Mouse (Mus musculus) lung, embryonic 15.5 days (tissue): ENCODE measurements around the gene Olfr1339. TPM values are rescaled to one million over a fixed set of nuclear protein-coding genes. Genes with fewer than 3 reads are reported as not detected.

Experiments
- ATAC-seq: fragments of 200-750 bp; cut with Nextera tagmentation; 2 replicates; pipeline ENCODE4 v1.8.0; 2017; ENCODE audit warnings: moderate number of reproducible peaks, borderline replicate concordance; ENCODE audit not compliant: low FRiP score, low TSS enrichment; ENCODE audit errors: extremely low read depth
- H3K27ac ChIP-seq: fragments of 300-500 bp; sonication (generic); 2 replicates; pipeline ENCODE4 v1.5.1; 2015; ENCODE audit warnings: moderate library complexity, mild to moderate bottlenecking, inconsistent platforms
- H3K27me3 ChIP-seq: fragments of 300-500 bp; sonication (generic); 2 replicates; pipeline ENCODE4 v1.6.1; 2015; ENCODE audit warnings: inconsistent platforms
- H3K36me3 ChIP-seq: fragments of 300-500 bp; sonication (generic); 2 replicates; pipeline ENCODE4 v1.6.1; 2015; ENCODE audit warnings: inconsistent platforms
- H3K4me1 ChIP-seq: fragments of 300-500 bp; sonication (generic); 2 replicates; pipeline ENCODE4 v1.6.1; 2015; ENCODE audit warnings: inconsistent platforms
- H3K4me2 ChIP-seq: fragments of 300-500 bp; sonication (generic); 2 replicates; pipeline ENCODE4 v1.6.1; 2015; ENCODE audit warnings: inconsistent platforms, mild to moderate bottlenecking, moderate library complexity
- H3K4me3 ChIP-seq: fragments of 300-500 bp; sonication (generic); 2 replicates; pipeline ENCODE4 v1.5.1; 2015; ENCODE audit warnings: mild to moderate bottlenecking, inconsistent platforms
- H3K9ac ChIP-seq: fragments of 300-500 bp; sonication (generic); 2 replicates; pipeline ENCODE4 v1.6.1; 2015; ENCODE audit warnings: inconsistent platforms
- H3K9me3 ChIP-seq: fragments of 300-500 bp; sonication (generic); 2 replicates; pipeline ENCODE4 v1.6.1; 2016; ENCODE audit warnings: inconsistent platforms
- WGBS: fragments of 180-500 bp; shearing (Covaris S2); methylation state at CpG from one replicate; pipeline ENCODE4 v1.1.7; 2015; 5-methylcytosine and 5-hydroxymethylcytosine counted together
- polyA plus RNA-seq: library from polyadenylated mRNA; unstranded; fragments of >200 nt; fragmentation: Nextera tagmentation; extraction: Ambion mirVana; gene quantifications from 2 replicates; pipeline ENCODE4 v1.2.1, GENCODE M21; 2015

Olfr1339 gene
- not detected in 2 replicates for polyA plus RNA-seq

DNA sequence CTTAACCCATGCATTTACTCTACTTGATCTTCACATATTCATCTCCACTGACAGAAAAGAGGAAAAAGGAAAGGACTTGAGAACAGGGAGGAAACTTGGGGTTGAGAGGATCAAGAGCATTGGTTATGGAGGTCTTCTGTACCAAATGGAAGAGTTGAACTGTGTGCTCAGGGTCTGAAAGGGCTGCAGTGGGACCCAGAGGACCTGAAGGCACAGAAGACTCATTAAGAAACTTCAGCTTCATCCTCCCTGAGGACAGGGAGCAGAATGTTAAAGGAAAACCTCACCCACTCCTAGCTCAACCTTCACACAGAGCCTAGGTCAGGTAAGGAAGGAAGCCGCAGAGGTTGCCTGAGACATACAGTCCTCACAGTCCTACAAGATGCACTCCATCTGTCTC, at the start of gene Olfr1339:
Gene Olfr1339, plus strand, starts transcription at position 301 of the 400 bp plus-strand sequence.
- 78% methylated on average over 1 of the region's 1 CpGs for WGBS
- no peak for ATAC-seq
- Histone ChIP-seq H3K27ac (no peak within 1 kb of the TSS), H3K36me3 (no peaks in the 10 kb centered on the region), H3K9me3 (no peaks in the 10 kb centered on the region), H3K4me1 (no peaks in the 10 kb centered on the region), H3K4me3 (no peak within 1 kb of the TSS), H3K9ac (no peak within 1 kb of the TSS), H3K4me2 (no peak within 1 kb of the TSS), H3K27me3 (no peaks in the 10 kb centered on the region)

DNA sequence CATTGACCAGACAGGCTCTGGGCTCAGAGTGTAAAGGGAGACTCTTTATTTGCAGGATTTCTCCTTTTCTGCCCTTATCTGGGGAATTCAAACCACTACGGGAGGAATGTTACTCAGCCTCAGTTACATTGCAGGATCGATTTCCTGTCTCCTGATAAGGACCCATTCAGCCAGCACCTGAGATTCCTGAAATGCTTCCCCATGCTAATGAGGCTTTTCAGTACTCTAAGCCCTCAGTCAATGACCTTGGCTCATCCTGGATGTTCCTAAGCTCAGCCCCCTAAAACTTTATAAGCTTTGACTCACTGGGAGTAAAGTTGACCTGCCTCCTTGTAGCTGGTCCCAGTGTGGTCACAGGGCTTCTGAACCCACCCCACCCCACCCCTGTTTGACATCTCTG, 44.9 kb upstream of the Olfr1339 start:
- H3K4me3 ChIP-seq, result no peak overlapping the region
- no peak overlapping the region for H3K9ac ChIP-seq
- H3K4me1 ChIP-seq, result no peaks in the 10 kb centered on the region
- peak; percentile 39; the same call in 1 of the 2 replicates for ATAC-seq
- WGBS, result 24% methylated on average over 2 of the region's 2 CpGs
- no peaks in the 10 kb centered on the region for H3K9me3 ChIP-seq
- H3K4me2 ChIP-seq, result no peak overlapping the region
- H3K27ac ChIP-seq, result peak overlapping the region; percentile 58
- no peaks in the 10 kb centered on the region for H3K27me3 ChIP-seq
- H3K36me3 ChIP-seq, result no peaks in the 10 kb centered on the region

DNA sequence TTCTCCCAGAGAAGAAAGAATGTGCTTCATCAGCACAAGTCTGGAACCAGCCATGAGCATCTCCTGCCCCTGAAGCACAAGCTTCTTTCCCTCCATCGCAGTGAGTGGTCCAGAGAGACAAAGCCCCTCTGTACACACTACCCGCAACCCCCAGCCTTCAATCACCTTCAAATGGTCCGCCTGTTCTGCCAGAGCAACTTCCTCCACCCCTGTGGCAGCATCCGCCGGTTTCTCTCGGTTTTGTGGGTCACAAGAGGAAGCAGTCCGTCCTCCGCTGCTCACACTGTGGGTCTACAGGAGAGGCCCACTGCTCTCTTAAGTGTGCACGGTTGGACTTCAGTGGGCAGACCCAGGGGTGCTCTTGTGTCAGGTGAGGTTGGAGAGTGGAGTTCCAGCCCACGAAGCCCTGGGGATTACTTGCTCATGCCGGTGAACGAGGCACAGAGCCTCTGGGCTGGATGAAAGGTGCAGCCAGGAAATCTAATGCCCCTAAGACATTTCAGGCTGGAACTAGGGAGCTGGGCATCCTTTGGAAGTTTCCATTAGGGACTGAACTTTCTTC, 39.5 kb upstream of the Olfr1339 start, which contains the start of gene Olfr1342:
Gene Olfr1342, minus strand, starts transcription at position 345 of the 562 bp plus-strand sequence.
- H3K9me3 ChIP-seq, result no peaks in the 10 kb centered on the region
- H3K27ac ChIP-seq, result peak within 1 kb of the TSS; percentile 72
- ATAC-seq, result 0 out of 2 replicates have a peak, but pooled peaks have one; percentile 14
- no peak within 1 kb of the TSS for H3K4me3 ChIP-seq
- no peaks in the 10 kb centered on the region for H3K4me1 ChIP-seq
- no peaks in the 10 kb centered on the region for H3K27me3 ChIP-seq
- no peaks in the 10 kb centered on the region for H3K36me3 ChIP-seq
- H3K4me2 ChIP-seq, result peak within 1 kb of the TSS; percentile 31
- 39% methylated on average over 12 of the region's 12 CpGs for WGBS
- H3K9ac ChIP-seq, result no peak within 1 kb of the TSS

DNA sequence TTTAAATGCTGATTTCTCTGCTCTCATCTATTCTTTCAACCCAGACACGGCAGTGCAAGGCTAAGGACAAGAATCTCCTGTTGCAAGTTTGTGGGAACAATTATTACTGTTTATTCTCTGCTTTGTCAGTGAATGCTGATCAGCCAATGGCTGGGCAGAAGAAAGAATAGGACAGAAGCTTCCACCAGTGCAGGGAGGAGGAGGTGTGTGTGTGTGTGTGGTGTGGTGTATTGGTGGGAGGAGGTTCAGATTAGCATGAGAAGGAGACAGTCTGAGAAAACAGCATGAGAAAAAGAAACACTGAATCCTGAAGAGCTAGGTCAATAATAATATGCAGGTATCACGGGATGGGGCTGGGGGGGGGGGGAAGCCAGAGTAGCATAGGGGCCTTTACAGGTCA, 38.2 kb upstream of the Olfr1339 start:
- Histone ChIP-seq H3K36me3 (no peaks in the 10 kb centered on the region), H3K27ac (no peak overlapping the region), H3K4me3 (no peak overlapping the region), H3K9ac (no peak overlapping the region), H3K4me1 (no peaks in the 10 kb centered on the region), H3K27me3 (no peaks in the 10 kb centered on the region), H3K4me2 (no peak overlapping the region), H3K9me3 (no peaks in the 10 kb centered on the region)
- WGBS, result 41% methylated on average over 2 of the region's 2 CpGs
- no peak for ATAC-seq

DNA sequence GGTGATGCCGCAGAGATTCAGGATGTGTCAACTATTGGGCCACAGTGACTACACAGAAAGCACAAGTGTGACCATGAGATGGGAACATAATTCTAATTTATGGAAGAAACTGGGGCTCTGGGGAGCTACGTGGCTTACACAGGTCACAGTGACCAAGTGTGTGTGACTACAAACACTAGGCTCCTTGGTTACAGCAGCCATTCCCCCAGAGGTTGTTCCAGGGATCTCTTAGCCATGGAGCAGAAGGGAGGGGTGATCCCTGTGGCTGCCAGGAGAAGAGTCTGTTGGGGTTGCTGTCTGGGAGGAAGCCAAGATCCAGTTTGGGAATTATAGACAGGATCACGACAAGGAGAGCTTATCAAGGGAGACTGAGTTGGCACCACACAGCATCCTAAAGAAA, 28.8 kb upstream of the Olfr1339 start, which contains the start of gene Olfr1341:
Gene Olfr1341, plus strand, starts transcription at position 301 of the 400 bp plus-strand sequence.
- Histone ChIP-seq H3K27ac (no peak within 1 kb of the TSS), H3K36me3 (no peaks in the 10 kb centered on the region), H3K27me3 (no peaks in the 10 kb centered on the region), H3K9ac (no peak within 1 kb of the TSS), H3K4me3 (no peak within 1 kb of the TSS), H3K4me2 (no peak within 1 kb of the TSS), H3K9me3 (no peaks in the 10 kb centered on the region), H3K4me1 (no peaks in the 10 kb centered on the region)
- ATAC-seq, result no peak
- WGBS, result 74% methylated on average over 3 of the region's 3 CpGs

DNA sequence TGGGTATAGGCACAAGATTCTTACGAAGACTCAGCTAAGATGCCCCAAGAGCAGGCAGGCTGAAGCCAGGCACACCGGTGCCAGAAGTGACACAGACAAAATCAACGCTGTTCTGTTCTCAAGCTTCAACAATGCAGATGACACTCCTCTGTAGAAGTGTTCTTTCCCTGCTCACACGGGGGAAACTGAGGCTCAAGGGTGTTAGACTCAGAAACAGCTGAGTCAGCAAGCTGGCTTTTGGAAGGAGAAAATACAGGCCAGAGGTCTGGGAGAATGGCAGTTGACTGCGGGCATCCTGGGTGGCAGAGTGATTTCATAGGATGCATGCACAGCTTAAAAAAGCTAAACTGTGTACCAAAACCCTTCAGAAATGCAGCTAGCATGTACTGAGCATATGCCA, 23.9 kb upstream of the Olfr1339 start:
- no peak for ATAC-seq
- no peaks in the 10 kb centered on the region for H3K36me3 ChIP-seq
- no peaks in the 10 kb centered on the region for H3K4me1 ChIP-seq
- WGBS, result 79% methylated on average over 5 of the region's 5 CpGs
- no peak overlapping the region for H3K4me3 ChIP-seq
- H3K4me2 ChIP-seq, result no peak overlapping the region
- H3K9me3 ChIP-seq, result no peaks in the 10 kb centered on the region
- H3K27ac ChIP-seq, result no peak overlapping the region
- H3K9ac ChIP-seq, result no peak overlapping the region
- no peaks in the 10 kb centered on the region for H3K27me3 ChIP-seq

DNA sequence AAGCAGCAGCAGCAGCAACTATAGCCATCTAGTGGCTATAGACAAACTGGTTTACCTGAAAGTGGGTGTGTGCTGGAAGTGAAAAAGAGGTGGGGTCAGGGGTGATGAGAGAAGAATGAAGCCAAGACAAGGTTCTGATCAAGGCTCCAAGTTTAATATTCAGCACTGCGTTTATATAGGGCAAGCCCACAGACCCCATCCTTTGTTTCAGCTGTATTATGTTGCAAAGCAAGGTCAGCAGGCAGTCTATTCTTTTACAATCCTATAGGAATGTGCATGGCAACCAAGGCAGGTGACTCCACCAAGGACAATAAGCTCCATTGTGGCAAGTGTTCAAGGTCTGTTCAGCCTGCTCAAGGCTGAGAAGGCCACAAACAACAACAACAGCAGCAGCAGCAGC, 20.3 kb upstream of the Olfr1339 start:
- ATAC-seq, result no peak
- Histone ChIP-seq H3K4me2 (no peak overlapping the region), H3K27me3 (no peaks in the 10 kb centered on the region), H3K36me3 (no peaks in the 10 kb centered on the region), H3K9me3 (no peaks in the 10 kb centered on the region), H3K27ac (no peak overlapping the region), H3K4me1 (no peaks in the 10 kb centered on the region), H3K9ac (no peak overlapping the region), H3K4me3 (no peak overlapping the region)
- 57% methylated on average over 1 of the region's 1 CpGs for WGBS

DNA sequence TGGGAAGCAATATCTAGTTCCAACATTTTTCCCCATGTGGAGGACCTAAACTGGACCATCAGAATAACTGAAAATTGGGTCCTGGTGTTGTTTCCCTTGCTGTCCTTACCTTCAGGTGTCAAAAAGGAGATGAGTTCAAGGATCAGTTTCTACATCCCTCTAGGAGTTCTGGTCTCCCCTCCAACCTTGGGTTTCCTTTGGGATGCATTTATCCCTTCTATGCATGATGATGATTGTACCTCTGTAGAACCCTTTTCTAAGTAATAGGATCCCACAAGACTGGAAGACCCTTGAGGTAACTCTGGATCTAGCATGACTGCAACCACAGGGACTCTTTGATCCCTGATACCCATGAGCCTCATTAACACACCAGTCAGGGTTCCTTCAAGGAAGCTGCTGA, 12.1 kb upstream of the Olfr1339 start, which contains the start of gene Olfr1340:
Gene Olfr1340, plus strand, starts transcription at position 301 of the 400 bp plus-strand sequence.
- no peaks in the 10 kb centered on the region for H3K27me3 ChIP-seq
- H3K36me3 ChIP-seq, result no peaks in the 10 kb centered on the region
- H3K4me3 ChIP-seq, result no peak within 1 kb of the TSS
- no peaks in the 10 kb centered on the region for H3K4me1 ChIP-seq
- H3K9me3 ChIP-seq, result no peaks in the 10 kb centered on the region
- no peak for ATAC-seq
- no peak within 1 kb of the TSS for H3K4me2 ChIP-seq
- H3K27ac ChIP-seq, result no peak within 1 kb of the TSS
- H3K9ac ChIP-seq, result no peak within 1 kb of the TSS

DNA sequence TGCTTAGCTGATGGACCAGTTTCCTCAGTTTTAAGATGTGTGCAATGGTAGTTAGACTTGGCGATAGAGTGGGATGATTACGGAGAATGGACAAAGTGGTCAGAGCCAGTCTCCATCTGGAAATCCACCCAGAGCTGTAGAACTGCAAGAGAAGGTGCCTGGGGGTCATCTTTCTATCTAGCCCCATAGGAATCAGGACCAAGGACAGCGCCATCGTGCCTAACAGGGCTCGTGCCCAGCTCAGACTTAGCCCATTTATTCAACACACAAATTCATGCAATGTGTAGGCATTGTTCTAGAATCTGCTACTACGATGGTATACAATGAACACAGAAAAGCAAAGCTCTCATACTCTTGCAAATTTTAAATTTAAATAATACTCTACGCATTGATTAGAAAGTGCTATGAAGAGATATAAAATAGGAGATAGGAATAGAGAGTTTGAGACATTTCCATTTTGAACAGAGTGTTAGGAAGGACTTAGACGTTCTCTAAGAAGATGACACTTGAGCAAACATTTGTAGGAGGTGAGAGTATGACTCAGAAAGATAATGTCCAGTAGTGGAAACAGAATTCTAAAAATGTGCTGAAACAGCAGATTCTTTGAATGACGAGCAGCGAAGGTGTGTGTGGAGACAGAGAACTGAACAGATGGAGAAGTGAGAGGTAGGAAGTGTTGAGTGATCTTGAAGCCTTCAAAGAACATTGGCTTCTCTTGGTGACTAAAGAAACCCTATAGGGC, 10.1 kb upstream of the Olfr1339 start:
- no peaks in the 10 kb centered on the region for H3K4me1 ChIP-seq
- H3K4me3 ChIP-seq, result no peak overlapping the region
- no peaks in the 10 kb centered on the region for H3K27me3 ChIP-seq
- H3K4me2 ChIP-seq, result no peak overlapping the region
- no peaks in the 10 kb centered on the region for H3K9me3 ChIP-seq
- WGBS, result 51% methylated on average over 10 of the region's 10 CpGs
- H3K27ac ChIP-seq, result no peak overlapping the region
- no peak for ATAC-seq
- H3K9ac ChIP-seq, result no peak overlapping the region
- H3K36me3 ChIP-seq, result no peaks in the 10 kb centered on the region

DNA sequence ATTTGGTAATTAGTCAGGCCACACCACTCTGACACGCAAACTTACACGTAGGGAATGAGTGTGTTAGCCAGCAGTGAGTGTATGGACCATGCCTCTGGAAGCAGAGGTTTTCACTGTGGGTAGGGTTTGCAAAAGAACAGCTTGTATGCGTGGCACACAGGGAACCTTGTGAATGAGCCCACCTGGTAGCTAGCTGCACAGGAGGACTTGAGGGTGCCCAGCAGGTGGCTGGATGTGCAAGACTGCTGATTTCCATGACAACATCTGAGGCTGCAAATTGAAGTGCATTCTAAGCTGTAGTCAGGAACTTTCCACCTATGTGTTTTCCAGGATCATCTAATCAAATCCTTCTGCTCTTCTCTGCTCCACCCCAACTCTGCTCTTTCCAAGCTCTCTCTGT, 7.6 kb downstream of the Olfr1339 start:
- Histone ChIP-seq H3K36me3 (no peaks in the 10 kb centered on the region), H3K4me1 (no peaks in the 10 kb centered on the region), H3K4me2 (no peak overlapping the region), H3K27ac (no peak overlapping the region), H3K27me3 (peaks cover 14% of the 10 kb centered on the region), H3K4me3 (no peak overlapping the region), H3K9ac (no peak overlapping the region), H3K9me3 (no peaks in the 10 kb centered on the region)
- 55% methylated on average over 3 of the region's 3 CpGs for WGBS
- no peak for ATAC-seq

DNA sequence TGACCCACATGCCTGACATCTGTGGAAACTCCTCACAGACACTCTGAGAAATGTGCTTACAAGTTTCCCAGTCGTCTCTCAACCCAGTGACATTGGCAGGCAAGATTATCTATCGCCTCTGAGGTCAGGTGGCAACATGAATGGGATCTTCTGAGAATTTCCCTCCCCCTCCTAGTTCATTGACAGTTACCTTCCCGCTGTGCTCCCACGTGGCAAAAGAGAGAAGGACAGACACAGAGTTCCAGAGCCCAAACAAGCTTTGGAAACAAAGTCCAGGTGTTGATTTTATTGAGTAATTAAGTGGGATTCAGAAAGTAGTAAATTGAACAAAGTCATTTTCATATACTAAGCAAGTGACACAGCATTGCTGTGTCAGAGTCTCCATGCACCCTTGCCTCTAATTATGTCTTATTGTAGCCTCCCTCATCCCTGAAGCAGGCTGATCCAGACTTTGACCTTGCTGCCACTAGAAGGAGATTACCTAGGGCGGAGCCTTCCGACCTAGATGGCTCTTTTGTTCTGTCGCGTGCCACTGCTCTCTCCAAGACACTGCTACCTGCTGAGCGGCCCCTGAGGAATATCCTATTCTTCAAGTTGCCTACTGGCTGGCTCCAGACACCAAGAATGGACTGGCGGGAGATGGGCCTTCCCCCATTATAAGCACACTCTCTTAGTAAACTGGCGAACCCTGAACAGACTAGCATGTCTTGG, 9.2 kb downstream of the Olfr1339 start:
- Histone ChIP-seq H3K9me3 (0 out of 2 replicates have a peak, but pooled peaks cover under 1% of the 10 kb centered on the region), H3K27me3 (peaks cover 14% of the 10 kb centered on the region), H3K4me2 (no peak overlapping the region), H3K36me3 (no peaks in the 10 kb centered on the region), H3K27ac (no peak overlapping the region), H3K4me1 (no peaks in the 10 kb centered on the region), H3K9ac (no peak overlapping the region), H3K4me3 (no peak overlapping the region)
- 5% methylated on average over 11 of the region's 11 CpGs for WGBS
- no peak for ATAC-seq

DNA sequence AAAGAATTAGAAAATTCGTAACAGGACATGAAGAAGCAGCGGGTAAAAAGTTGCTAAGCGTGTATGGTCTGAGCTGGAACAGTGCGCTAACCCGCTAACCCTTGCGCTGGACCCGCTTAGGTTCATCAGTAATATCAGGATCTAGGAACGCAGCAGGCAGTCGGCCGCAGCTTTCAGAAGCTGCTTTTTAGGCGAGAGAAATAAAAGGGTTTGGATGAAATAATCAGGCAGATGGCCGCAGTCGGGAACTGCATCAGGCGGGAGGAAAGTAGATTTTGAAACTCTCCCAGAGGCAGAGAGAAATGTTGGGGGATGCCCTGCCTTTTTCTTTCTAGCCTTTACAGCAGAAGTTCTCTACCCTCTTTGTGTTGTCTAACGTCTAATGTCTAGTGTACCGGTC, 9.9 kb downstream of the Olfr1339 start:
- Histone ChIP-seq H3K4me2 (no peak overlapping the region), H3K9ac (no peak overlapping the region), H3K9me3 (peaks cover 6% of the 10 kb centered on the region; the same call in 1 of the 2 replicates), H3K27me3 (peaks cover 14% of the 10 kb centered on the region), H3K27ac (no peak overlapping the region), H3K4me3 (no peak overlapping the region), H3K4me1 (no peaks in the 10 kb centered on the region), H3K36me3 (no peaks in the 10 kb centered on the region)
- ATAC-seq, result no peak
- 10% methylated on average over 16 of the region's 16 CpGs for WGBS
